Comparison of ENCODE assay signal across 9 mouse cellular contexts in the genomic region with DNA sequence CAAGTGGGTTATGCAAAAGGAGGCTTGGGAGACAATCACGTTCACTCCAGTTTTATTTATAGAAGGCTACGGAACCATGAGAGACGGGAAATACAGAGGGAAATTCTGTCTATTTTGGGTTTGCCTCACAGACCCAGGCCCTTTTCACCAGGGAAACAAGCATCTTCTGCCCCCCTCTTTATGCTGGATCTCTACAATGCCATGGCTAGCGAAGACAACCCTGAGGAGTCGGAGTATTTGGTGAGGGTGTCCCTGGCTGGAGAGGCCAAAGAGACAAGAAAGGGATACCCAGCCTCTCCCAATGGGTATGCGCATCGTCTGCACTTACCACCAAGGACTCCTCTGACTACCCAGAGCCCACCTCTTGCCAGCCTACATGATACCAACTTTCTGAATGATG. TPM values are rescaled to one million over a fixed set of nuclear protein-coding genes. Genes with fewer than 3 reads are reported as not detected.
DNase-seq lines count a peak whose midpoint lies in the region; ATAC-seq lines count a peak whose summit lies in the region.
"Had no signal": no experiment of that assay in that cellular context is flagged by ENCODE, and none has a peak within 500 bp of the region (broad histone marks: within the 10 kb centered on the region; RNA-seq: fewer than 3 reads in every experiment).

No protein-coding gene starts in this region.

- WGBS in heart, embryonic 13.5 days = 15% methylated on average over 7 of the region's 7 CpGs
- WGBS in embryonic facial prominence, embryonic 13.5 days = 21% methylated on average over 7 of the region's 7 CpGs
- WGBS in limb, embryonic 15.5 days = 40% methylated on average over 7 of the region's 7 CpGs

- peaks cover 22% of the 10 kb centered on the region for H3K4me1 ChIP-seq in heart, embryonic 13.5 days
- no peaks in the 10 kb centered on the region for H3K4me1 ChIP-seq in brown adipose tissue, adult 24 weeks (ENCODE audit: control insufficient read depth, insufficient read depth, insufficient read length, low read length)
- peaks cover 16% of the 10 kb centered on the region for H3K4me1 ChIP-seq in embryonic facial prominence, embryonic 13.5 days
- H3K4me1 ChIP-seq in limb, embryonic 15.5 days = no peaks in the 10 kb centered on the region; the same call in 1 of the 2 replicates

- no peaks in the 10 kb centered on the region for H3K36me3 ChIP-seq in heart, embryonic 13.5 days
- no peaks in the 10 kb centered on the region for H3K36me3 ChIP-seq in embryonic facial prominence, embryonic 13.5 days
- H3K36me3 ChIP-seq in limb, embryonic 15.5 days = no peaks in the 10 kb centered on the region

- no peaks in the 10 kb centered on the region for H3K27me3 ChIP-seq in heart, embryonic 13.5 days (replicated peaks)
- H3K27me3 ChIP-seq in embryonic facial prominence, embryonic 13.5 days = no peaks in the 10 kb centered on the region
- H3K27me3 ChIP-seq in limb, embryonic 15.5 days = no peaks in the 10 kb centered on the region

- peak overlapping the region; percentile 84 for H3K27ac ChIP-seq in heart, embryonic 13.5 days (replicated peaks)
- peak overlapping the region; percentile 35; the same call in 1 of the 2 replicates for H3K27ac ChIP-seq in brown adipose tissue, adult 24 weeks (replicated peaks; ENCODE audit: low read depth, low read length)
- peak overlapping the region; percentile 33; the same call in 1 of the 2 replicates for H3K27ac ChIP-seq in embryonic facial prominence, embryonic 13.5 days
- 0 out of 2 replicates have a peak overlapping the region, but pooled peaks have one; percentile 39 for H3K27ac ChIP-seq in limb, embryonic 15.5 days
- H3K27ac ChIP-seq: kidney, postnatal 0 days had no signal

- H3K4me2 ChIP-seq in heart, embryonic 13.5 days = peak overlapping the region; percentile 71
- H3K4me2 ChIP-seq in embryonic facial prominence, embryonic 13.5 days = peak overlapping the region; percentile 57
- peak overlapping the region; percentile 29 for H3K4me2 ChIP-seq in limb, embryonic 15.5 days

- no peaks in the 10 kb centered on the region for H3K9me3 ChIP-seq in heart, embryonic 13.5 days
- no peaks in the 10 kb centered on the region for H3K9me3 ChIP-seq in embryonic facial prominence, embryonic 13.5 days
- H3K9me3 ChIP-seq in limb, embryonic 15.5 days = no peaks in the 10 kb centered on the region

- intact Hi-C loops in heart, postnatal 36 days (cut with DNase I) = no loop called here

- ATAC-seq in heart, embryonic 13.5 days (ENCODE audit: extremely low read depth, insufficient number of reproducible peaks, low FRiP score, low TSS enrichment) = no peak
- ATAC-seq in embryonic facial prominence, embryonic 13.5 days (ENCODE audit: insufficient number of reproducible peaks, insufficient read depth, low FRiP score, low TSS enrichment, low read depth) = no peak
- no peak for ATAC-seq in limb, embryonic 15.5 days (ENCODE audit: insufficient number of reproducible peaks, low FRiP score, low TSS enrichment, low read depth)
- ATAC-seq in CD4-positive, CD25-positive, alpha-beta regulatory T cell, adult 4 months = no peak

- DNase-seq in heart, postnatal 36 days = no peak
- no peak for DNase-seq in thymus, postnatal 36 days
- no peak for DNase-seq in ovary, postnatal 10 days (ENCODE audit: low spot score)

- peak overlapping the region; percentile 84 for H3K9ac ChIP-seq in heart, embryonic 13.5 days
- peak overlapping the region; percentile 66 for H3K9ac ChIP-seq in embryonic facial prominence, embryonic 13.5 days
- peak overlapping the region; percentile 33; the same call in 1 of the 2 replicates for H3K9ac ChIP-seq in limb, embryonic 15.5 days

- H3K4me3 ChIP-seq in heart, embryonic 13.5 days = peak overlapping the region; percentile 60
- H3K4me3 ChIP-seq in brown adipose tissue, adult 24 weeks (ENCODE audit: insufficient read depth, low read depth, low read length) = peak overlapping the region; percentile 38
- peak overlapping the region; percentile 43 for H3K4me3 ChIP-seq in embryonic facial prominence, embryonic 13.5 days
- H3K4me3 ChIP-seq in limb, embryonic 15.5 days = peak overlapping the region; percentile 35

RNA-seq across cellular contexts. Expression of gene Bmp5, which starts 1.0 kb away (rescaled TPM):
- 8.3 and 9.3 TPM in 2 replicates for polyA plus RNA-seq in heart, embryonic 13.5 days (2015; fragmentation: Nextera tagmentation; extraction: Ambion mirVana)
- total RNA-seq in heart, postnatal 36 days (2021) = under 1 TPM; 0.67 to 0.79 TPM
- polyA plus RNA-seq in brown adipose tissue, adult 24 weeks (2012; ENCODE audit: insufficient read depth, insufficient read length, missing spikeins) = 0.88 and 1.8 TPM in 2 replicates
- polyA plus RNA-seq in embryonic facial prominence, embryonic 13.5 days (2015; fragmentation: Nextera tagmentation; extraction: Ambion mirVana) = 9.0 and 13.1 TPM in 2 replicates
- 11.6 and 11.8 TPM in 2 replicates for polyA plus RNA-seq in limb, embryonic 15.5 days (2015; fragmentation: Nextera tagmentation; extraction: Ambion mirVana)
- not detected for polyA plus RNA-seq in CD4-positive, CD25-positive, alpha-beta regulatory T cell, adult 4 months (2017; shearing (Covaris generic))

Comparison
In these comparisons a context has a peak if more than half of its experiments do, and no peak if none do; other contexts are left out.
1. H3K27ac ChIP-seq: peak in every context shown above with its lines; median percentile 84 in heart, embryonic 13.5 days; 39 in limb, embryonic 15.5 days; 35 in brown adipose tissue, adult 24 weeks; 33 in embryonic facial prominence, embryonic 13.5 days.
2. H3K9ac ChIP-seq: peak in every context shown above with its lines; median percentile 84 in heart, embryonic 13.5 days; 66 in embryonic facial prominence, embryonic 13.5 days; 33 in limb, embryonic 15.5 days.